Mouse (Mus musculus) embryonic facial prominence, embryonic 13.5 days (tissue): ENCODE measurements at regions not wholly inside any gene's neighbourhood (a gene's known extent, or its start where the extent isn't known, plus 50 kb on each side); places are given as distances from the start of the nearest gene placed in this dataset.
A peak's percentile ranks its signal among the peaks of the same experiment; 100 is the strongest.

ENCODE experiments used
- ATAC-seq: fragments of 200-750 bp; cut with Nextera tagmentation; 2 replicates; pipeline ENCODE4 v1.8.0; 2017; ENCODE audit warnings: low read depth; ENCODE audit not compliant: insufficient number of reproducible peaks, insufficient read depth, low FRiP score, low TSS enrichment
- H3K27ac ChIP-seq: fragments of 300-500 bp; sonication (generic); 2 replicates; pipeline ENCODE4 v1.5.1; 2015; ENCODE audit warnings: moderate library complexity, mild to moderate bottlenecking, inconsistent platforms
- H3K27me3 ChIP-seq: fragments of 300-500 bp; sonication (generic); 2 replicates; pipeline ENCODE4 v1.6.1; 2015; ENCODE audit warnings: mild to moderate bottlenecking, inconsistent platforms
- H3K36me3 ChIP-seq: fragments of 300-500 bp; sonication (generic); 2 replicates; pipeline ENCODE4 v1.6.1; 2015; ENCODE audit warnings: mild to moderate bottlenecking, inconsistent platforms
- H3K4me1 ChIP-seq: fragments of 300-500 bp; sonication (generic); 2 replicates; pipeline ENCODE4 v1.6.1; 2015; ENCODE audit warnings: inconsistent platforms
- H3K4me2 ChIP-seq: fragments of 300-500 bp; sonication (generic); 2 replicates; pipeline ENCODE4 v1.6.1; 2015; ENCODE audit warnings: moderate library complexity, mild to moderate bottlenecking, inconsistent platforms
- H3K4me3 ChIP-seq: fragments of 300-500 bp; sonication (generic); 2 replicates; pipeline ENCODE4 v1.5.1; 2015; ENCODE audit warnings: mild to moderate bottlenecking, inconsistent platforms
- H3K9ac ChIP-seq: fragments of 300-500 bp; sonication (generic); 2 replicates; pipeline ENCODE4 v1.6.1; 2015; ENCODE audit warnings: mild to moderate bottlenecking, inconsistent platforms
- H3K9me3 ChIP-seq: fragments of 300-500 bp; sonication (generic); 2 replicates; pipeline ENCODE4 v1.6.1; 2016; ENCODE audit warnings: inconsistent platforms
- WGBS: fragments of 180-500 bp; shearing (Covaris S2); methylation state at CpG from one replicate; pipeline ENCODE4 v1.1.7; 2015; ENCODE audit warnings: mixed read lengths; 5-methylcytosine and 5-hydroxymethylcytosine counted together

DNA sequence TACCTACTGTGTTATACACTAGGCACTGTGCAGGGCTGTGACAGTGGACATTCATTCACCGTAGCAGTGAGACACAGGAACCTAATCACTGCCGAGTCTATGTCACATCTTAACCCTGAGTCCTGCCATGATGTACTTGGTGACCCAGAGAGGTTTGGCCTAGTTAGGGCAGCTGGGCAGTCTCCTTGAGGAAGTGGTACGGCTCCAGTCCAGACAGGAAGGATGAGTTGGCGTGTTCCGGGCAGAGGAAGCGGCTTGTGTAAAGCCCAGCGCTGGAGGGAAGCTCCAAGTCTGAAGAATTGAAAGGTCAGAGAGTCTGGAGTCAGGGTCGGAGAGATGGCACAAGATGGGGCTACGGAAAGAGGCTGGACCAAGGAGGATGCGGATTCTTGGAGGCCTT lies 99.4 kb upstream of the Smim15 start:
- ATAC-seq, result no peak
- no peak overlapping the region for H3K4me2 ChIP-seq
- WGBS, result 55% methylated on average over 10 of the region's 10 CpGs
- no peak overlapping the region for H3K9ac ChIP-seq
- no peaks in the 10 kb centered on the region for H3K9me3 ChIP-seq
- peaks cover 30% of the 10 kb centered on the region for H3K27me3 ChIP-seq
- H3K27ac ChIP-seq, result no peak overlapping the region
- H3K36me3 ChIP-seq, result no peaks in the 10 kb centered on the region
- H3K4me3 ChIP-seq, result no peak overlapping the region
- peaks cover 19% of the 10 kb centered on the region for H3K4me1 ChIP-seq

DNA sequence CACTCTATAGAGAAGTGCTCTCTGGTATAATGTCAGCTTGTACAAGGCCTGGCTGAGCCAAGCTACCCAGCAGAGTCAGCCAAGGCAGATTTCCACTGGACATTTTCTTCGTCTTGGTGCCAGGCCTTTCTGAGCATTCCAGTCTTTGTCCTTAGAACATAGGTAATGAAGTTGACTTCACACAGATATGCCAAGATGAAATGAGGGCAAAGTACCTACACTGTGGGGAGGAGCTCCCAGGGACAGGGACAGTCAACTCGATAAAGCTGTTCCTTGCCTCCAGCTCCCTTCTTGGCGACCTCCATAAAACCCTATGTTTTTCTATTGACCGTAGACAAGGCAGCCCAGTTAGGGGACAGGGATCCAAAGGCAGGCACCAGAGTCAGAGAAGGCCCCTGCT lies 101.3 kb upstream of the Smim15 start:
- Histone ChIP-seq H3K4me3 (no peak overlapping the region), H3K9me3 (no peaks in the 10 kb centered on the region), H3K27ac (no peak overlapping the region), H3K36me3 (no peaks in the 10 kb centered on the region), H3K4me1 (peaks cover 19% of the 10 kb centered on the region), H3K9ac (no peak overlapping the region), H3K4me2 (no peak overlapping the region), H3K27me3 (peaks cover 31% of the 10 kb centered on the region)
- WGBS, result 82% methylated on average over 4 of the region's 4 CpGs
- ATAC-seq, result no peak

DNA sequence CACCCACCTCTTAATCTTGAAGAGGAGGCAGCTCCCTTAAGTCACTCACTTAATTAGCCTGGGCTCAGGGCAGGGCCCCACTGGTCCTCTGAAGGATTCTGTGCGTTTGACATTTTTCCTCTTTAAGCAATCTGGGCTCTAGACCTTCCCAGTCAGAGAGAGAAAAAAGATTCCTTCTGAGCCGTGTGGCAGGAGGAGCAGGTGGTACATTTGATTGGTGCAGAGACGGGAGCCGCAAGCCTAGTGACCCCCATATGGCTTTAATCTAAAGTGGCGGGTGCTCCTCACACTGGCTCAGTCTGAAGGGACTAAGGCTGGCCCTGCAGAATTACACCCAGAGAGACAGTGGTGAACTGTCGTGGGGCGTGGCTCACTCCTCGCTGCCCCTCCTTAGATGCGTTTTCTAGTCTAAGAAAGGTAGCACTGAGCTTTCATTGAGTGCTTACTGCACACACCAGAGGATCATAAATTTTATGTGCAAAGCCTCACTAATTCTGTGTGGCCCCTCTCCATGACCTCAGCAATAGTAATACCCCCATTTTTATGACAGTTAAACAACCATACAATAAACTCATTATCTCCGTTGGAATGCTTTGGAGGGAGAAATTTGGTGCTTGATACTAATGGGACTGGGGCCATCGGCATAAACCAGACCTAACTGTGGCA lies 101.8 kb upstream of the Smim15 start:
- Histone ChIP-seq H3K4me3 (no peak overlapping the region), H3K4me2 (no peak overlapping the region), H3K27ac (no peak overlapping the region), H3K27me3 (peaks cover 35% of the 10 kb centered on the region), H3K9ac (no peak overlapping the region), H3K4me1 (peaks cover 19% of the 10 kb centered on the region), H3K9me3 (no peaks in the 10 kb centered on the region), H3K36me3 (no peaks in the 10 kb centered on the region)
- no peak for ATAC-seq
- 35% methylated on average over 11 of the region's 11 CpGs for WGBS

DNA sequence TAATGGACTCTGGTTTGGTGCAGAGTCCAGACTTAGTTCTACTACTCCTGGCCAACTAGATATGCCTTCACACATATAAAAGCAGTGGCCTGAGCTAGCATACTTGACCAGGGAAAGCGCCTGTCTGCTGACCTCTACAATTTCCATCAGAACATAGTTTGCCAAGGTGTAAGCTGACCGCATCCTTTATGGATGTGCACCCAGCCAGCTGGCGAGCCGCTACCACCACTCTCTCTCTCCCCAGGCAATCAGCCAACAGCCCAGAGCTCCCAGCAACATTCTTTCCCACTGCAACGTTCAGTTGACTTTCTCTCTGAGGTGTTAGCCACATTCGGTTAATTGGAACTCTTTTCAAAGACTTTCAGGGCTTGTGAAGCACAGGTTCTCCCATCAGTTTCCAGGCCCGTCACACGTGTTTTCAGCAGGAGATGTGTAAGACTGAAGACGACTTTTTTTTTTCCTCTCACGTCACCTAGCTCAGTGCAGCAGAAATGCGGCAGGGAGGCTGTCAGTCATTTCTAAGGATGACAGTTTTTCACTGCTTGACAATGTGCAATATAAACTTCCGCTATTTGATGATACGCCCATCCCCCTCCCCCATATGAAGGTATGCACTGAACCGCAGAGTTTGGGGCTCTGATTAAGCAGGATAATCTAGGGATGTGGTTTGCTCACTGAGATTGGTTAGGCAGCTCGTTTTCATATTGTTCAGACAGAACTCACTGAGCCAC lies 104.2 kb upstream of the Smim15 start:
- peaks cover 14% of the 10 kb centered on the region for H3K4me1 ChIP-seq
- H3K9me3 ChIP-seq, result no peaks in the 10 kb centered on the region
- no peaks in the 10 kb centered on the region for H3K36me3 ChIP-seq
- H3K9ac ChIP-seq, result no peak overlapping the region
- H3K4me3 ChIP-seq, result no peak overlapping the region
- H3K27me3 ChIP-seq, result peaks cover 42% of the 10 kb centered on the region
- ATAC-seq, result no peak
- no peak overlapping the region for H3K27ac ChIP-seq
- no peak overlapping the region for H3K4me2 ChIP-seq
- 57% methylated on average over 15 of the region's 15 CpGs for WGBS

GRCm38 (mm10) chr13:107935611-107936010 lies 108.6 kb upstream of the Smim15 start:
- Histone ChIP-seq H3K4me3 (no peak overlapping the region), H3K27me3 (peaks cover 50% of the 10 kb centered on the region), H3K9me3 (no peaks in the 10 kb centered on the region), H3K27ac (no peak overlapping the region), H3K4me2 (no peak overlapping the region), H3K4me1 (peaks cover 26% of the 10 kb centered on the region), H3K9ac (no peak overlapping the region), H3K36me3 (no peaks in the 10 kb centered on the region)
- WGBS, result 48% methylated on average over 12 of the region's 12 CpGs
- ATAC-seq, result no peak

DNA sequence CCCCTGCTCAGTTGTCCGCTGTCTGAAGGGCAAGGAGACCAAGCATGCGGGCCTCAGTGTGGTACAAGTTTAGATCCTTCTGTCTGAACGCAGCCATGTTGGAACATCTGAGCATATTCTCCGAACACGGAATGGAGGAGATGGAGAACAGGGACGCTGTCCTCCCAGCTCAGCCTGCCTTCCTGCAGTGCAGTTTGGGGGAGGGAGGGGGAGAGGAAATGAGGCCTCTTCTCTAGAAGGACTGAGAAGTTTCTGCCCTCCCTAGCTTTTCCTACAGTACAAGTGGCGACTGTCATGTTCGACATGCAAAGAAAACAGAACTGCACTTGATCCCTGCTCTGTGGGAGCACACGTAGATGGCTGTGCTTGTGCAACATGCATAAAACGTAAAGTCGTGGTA lies 109.6 kb upstream of the Smim15 start:
- no peak for ATAC-seq
- Histone ChIP-seq H3K9ac (no peak overlapping the region), H3K27ac (no peak overlapping the region)

GRCm38 (mm10) chr13:107933598-107934571 lies 110.4 kb upstream of the Smim15 start:
- Histone ChIP-seq H3K9me3 (no peaks in the 10 kb centered on the region), H3K36me3 (no peaks in the 10 kb centered on the region), H3K4me2 (peak overlapping the region; percentile 32; the same call in 1 of the 2 replicates), H3K27ac (no peak overlapping the region), H3K27me3 (peaks cover 41% of the 10 kb centered on the region), H3K4me1 (peaks cover 26% of the 10 kb centered on the region), H3K4me3 (no peak overlapping the region), H3K9ac (no peak overlapping the region)
- WGBS, result 52% methylated on average over 17 of the region's 17 CpGs
- ATAC-seq, result no peak

More for the DNA sequence above, 109.6 kb upstream of the Smim15 start:
- WGBS, result 56% methylated on average over 11 of the region's 11 CpGs
- H3K4me3 ChIP-seq, result no peak overlapping the region
- H3K9me3 ChIP-seq, result no peaks in the 10 kb centered on the region
- H3K4me1 ChIP-seq, result peaks cover 26% of the 10 kb centered on the region
- no peaks in the 10 kb centered on the region for H3K36me3 ChIP-seq
- peaks cover 41% of the 10 kb centered on the region for H3K27me3 ChIP-seq
- H3K4me2 ChIP-seq, result peak overlapping the region; percentile 32; the same call in 1 of the 2 replicates

DNA sequence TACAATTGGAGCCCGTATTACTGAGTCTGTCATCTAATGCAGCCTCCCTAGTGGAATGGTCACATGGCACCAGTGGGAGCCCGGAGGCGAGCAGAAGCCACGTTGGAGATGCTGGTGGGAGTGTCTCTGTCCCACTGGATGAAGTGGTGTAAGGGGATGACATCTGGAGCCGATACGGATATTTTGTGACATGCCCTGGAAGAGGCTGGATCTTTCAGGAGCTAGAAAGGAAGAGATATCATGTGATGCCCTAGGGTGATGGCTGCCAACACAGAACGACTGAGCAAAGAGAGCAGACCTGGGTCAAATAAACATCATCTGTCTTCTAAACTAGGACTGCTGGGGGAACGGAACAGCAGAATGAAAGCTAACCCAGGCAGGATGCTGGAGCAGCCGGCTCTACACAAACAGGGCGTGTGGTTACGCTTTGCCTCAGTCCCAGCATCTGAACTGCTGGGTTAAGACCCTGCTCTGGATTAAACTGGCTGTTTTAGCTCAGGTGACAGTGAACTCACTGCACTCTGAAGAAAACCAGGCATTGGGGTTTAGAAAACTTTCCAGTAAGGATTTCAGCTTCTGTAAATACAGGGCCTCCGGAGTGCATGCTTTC lies 111.7 kb upstream of the Smim15 start:
- no peak overlapping the region for H3K27ac ChIP-seq
- peaks cover 26% of the 10 kb centered on the region for H3K4me1 ChIP-seq
- peaks cover 37% of the 10 kb centered on the region for H3K27me3 ChIP-seq
- H3K4me3 ChIP-seq, result no peak overlapping the region
- 24% methylated on average over 12 of the region's 12 CpGs for WGBS
- no peaks in the 10 kb centered on the region for H3K9me3 ChIP-seq
- H3K36me3 ChIP-seq, result no peaks in the 10 kb centered on the region
- 0 out of 2 replicates have a peak overlapping the region, but pooled peaks have one; percentile 9 for H3K4me2 ChIP-seq
- ATAC-seq, result 0 out of 2 replicates have a peak, but pooled peaks have one; percentile 44
- H3K9ac ChIP-seq, result no peak overlapping the region

DNA sequence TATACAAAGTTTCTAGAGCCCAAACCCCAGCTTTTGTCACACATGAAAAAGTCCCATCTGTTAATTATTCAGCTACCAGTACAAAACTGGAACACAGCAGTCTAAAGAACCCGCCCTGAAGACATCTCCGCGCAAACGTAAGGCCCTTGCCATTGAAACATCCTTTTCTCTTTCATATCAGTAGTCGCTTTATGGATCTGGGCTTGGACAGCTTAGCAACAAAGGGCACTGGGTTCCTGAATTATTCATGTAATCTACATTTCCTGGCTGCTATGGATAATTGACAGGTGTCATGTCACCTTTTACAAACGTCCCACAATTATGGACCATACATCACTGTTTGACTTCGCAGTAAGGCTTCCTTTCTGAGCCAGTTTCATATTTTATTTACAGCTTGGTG lies 113.0 kb upstream of the Smim15 start:
- H3K27ac ChIP-seq, result no peak overlapping the region
- WGBS, result 85% methylated on average over 7 of the region's 7 CpGs

GRCm38 (mm10) chr13:107927499-107928215 lies 116.6 kb upstream of the Smim15 start:
- H3K4me2 ChIP-seq, result no peak overlapping the region
- WGBS, result 67% methylated on average over 10 of the region's 10 CpGs
- H3K27me3 ChIP-seq, result peaks cover 9% of the 10 kb centered on the region
- ATAC-seq, result no peak
- H3K27ac ChIP-seq, result no peak overlapping the region
- H3K36me3 ChIP-seq, result no peaks in the 10 kb centered on the region
- no peak overlapping the region for H3K9ac ChIP-seq
- H3K4me1 ChIP-seq, result peaks cover 18% of the 10 kb centered on the region
- H3K4me3 ChIP-seq, result no peak overlapping the region
- H3K9me3 ChIP-seq, result no peaks in the 10 kb centered on the region

More for the DNA sequence above, 113.0 kb upstream of the Smim15 start:
- ATAC-seq, result no peak
- no peak overlapping the region for H3K9ac ChIP-seq
- H3K36me3 ChIP-seq, result no peaks in the 10 kb centered on the region
- H3K4me2 ChIP-seq, result no peak overlapping the region
- H3K4me1 ChIP-seq, result peaks cover 26% of the 10 kb centered on the region
- peaks cover 32% of the 10 kb centered on the region for H3K27me3 ChIP-seq
- no peaks in the 10 kb centered on the region for H3K9me3 ChIP-seq
- H3K4me3 ChIP-seq, result no peak overlapping the region
